ENCODE assay signal across 9 mouse cellular contexts in the genomic region with DNA sequence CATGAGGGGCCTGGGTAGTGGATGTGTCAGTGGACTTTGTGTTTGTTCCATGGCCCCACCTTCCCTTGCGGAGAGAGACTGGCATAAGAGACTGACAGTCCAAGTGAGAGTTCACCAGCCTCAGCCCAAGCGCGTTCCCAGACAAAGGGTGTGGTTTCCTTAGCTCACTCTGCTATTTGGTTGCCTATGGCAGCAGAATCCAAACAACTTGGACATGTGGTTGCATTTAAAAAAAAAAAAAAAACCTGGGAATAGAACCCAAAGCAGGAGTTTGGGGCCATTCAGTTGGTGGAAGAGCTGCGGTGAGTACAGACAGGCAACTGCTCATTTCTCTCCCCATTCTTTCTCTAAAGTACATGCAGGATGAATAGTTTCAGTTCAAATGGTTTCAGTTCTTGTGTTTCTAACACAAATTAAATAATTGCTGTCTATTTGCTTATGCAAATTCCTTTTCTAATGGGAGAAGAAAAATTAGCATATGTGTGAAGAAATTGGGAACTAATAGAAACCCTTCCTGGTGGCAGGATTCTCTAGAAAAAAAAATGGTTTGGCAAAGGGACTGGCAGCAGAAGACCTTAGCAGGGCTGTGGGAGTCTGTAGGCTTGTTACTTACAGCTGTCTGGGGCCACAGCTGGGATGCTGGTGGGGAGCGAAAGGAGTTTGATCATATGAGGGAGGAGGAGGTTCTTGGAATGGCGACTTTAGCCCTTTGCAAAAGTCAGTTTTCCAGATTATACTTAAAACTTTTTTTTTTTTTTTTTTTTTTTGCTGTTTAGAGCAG. TPM values are rescaled to one million over a fixed set of nuclear protein-coding genes. Genes with fewer than 3 reads are reported as not detected.
A peak's percentile ranks its signal among the peaks of the same experiment; 100 is the strongest.
DNase-seq lines count a peak whose midpoint lies in the region; ATAC-seq and TF ChIP-seq lines count a peak whose summit lies in the region.
"Had no signal": no experiment of that assay in that cellular context is flagged by ENCODE, and none has a peak within 500 bp of the region (broad histone marks: within the 10 kb centered on the region; RNA-seq: fewer than 3 reads in every experiment).

No protein-coding gene starts in this region.

- no peak for TF ChIP-seq POLR2A in limb, embryonic 14.5 days (IDR thresholded peaks at IDR 0.05; ENCODE audit: borderline replicate concordance, extremely low read depth, insufficient read depth, insufficient read length)

- no peaks in the 10 kb centered on the region for H3K9me3 ChIP-seq in neural tube, embryonic 14.5 days (ENCODE audit: control insufficient read depth, low read length)
- H3K9me3 ChIP-seq in forebrain, embryonic 14.5 days (replicated peaks; ENCODE audit: control insufficient read depth, low read length) = no peaks in the 10 kb centered on the region
- no peaks in the 10 kb centered on the region for H3K9me3 ChIP-seq in limb, embryonic 14.5 days (ENCODE audit: control insufficient read depth, low read length)
- H3K9me3 ChIP-seq: liver, embryonic 12.5 days had no signal

- H3K36me3 ChIP-seq in neural tube, embryonic 14.5 days (ENCODE audit: control insufficient read depth, insufficient read depth, low read length) = no peaks in the 10 kb centered on the region
- H3K36me3 ChIP-seq in forebrain, embryonic 14.5 days (ENCODE audit: control insufficient read depth, insufficient read depth, low read length) = 0 out of 2 replicates have a peak, but pooled peaks cover 4% of the 10 kb centered on the region
- H3K36me3 ChIP-seq in limb, embryonic 14.5 days (ENCODE audit: control insufficient read depth, insufficient read depth, low read length) = peaks cover 9% of the 10 kb centered on the region; the same call in 1 of the 2 replicates
- H3K36me3 ChIP-seq: liver, embryonic 12.5 days had no signal

- no peak overlapping the region for H3K4me3 ChIP-seq in neural tube, embryonic 14.5 days (ENCODE audit: low read depth, low read length)
- no peak overlapping the region for H3K4me3 ChIP-seq in forebrain, embryonic 14.5 days (ENCODE audit: low read depth, low read length)
- H3K4me3 ChIP-seq in limb, embryonic 14.5 days (replicated peaks; ENCODE audit: low read length) = no peak overlapping the region
- H3K4me3 ChIP-seq: liver, embryonic 12.5 days had no signal

- no peak overlapping the region for H3K27ac ChIP-seq in neural tube, embryonic 14.5 days (ENCODE audit: low read depth, low read length)
- no peak overlapping the region for H3K27ac ChIP-seq in forebrain, embryonic 14.5 days (ENCODE audit: low read depth, low read length)
- no peak overlapping the region for H3K27ac ChIP-seq in limb, embryonic 14.5 days (replicated peaks; ENCODE audit: low read depth, low read length)
- H3K27ac ChIP-seq: liver, embryonic 12.5 days had no signal

- H3K27me3 ChIP-seq in neural tube, embryonic 14.5 days (ENCODE audit: control insufficient read depth, insufficient read depth, low read length) = no peaks in the 10 kb centered on the region
- no peaks in the 10 kb centered on the region for H3K27me3 ChIP-seq in forebrain, embryonic 14.5 days (replicated peaks; ENCODE audit: control insufficient read depth, insufficient read depth, low read length)
- H3K27me3 ChIP-seq in limb, embryonic 14.5 days (ENCODE audit: control insufficient read depth, insufficient read depth, low read length) = no peaks in the 10 kb centered on the region
- H3K27me3 ChIP-seq: liver, embryonic 12.5 days had no signal

- no peak for DNase-seq in neural tube, embryonic 10.5 days (ENCODE audit: extremely low spot score, low spot score)
- peak; percentile 67 for DNase-seq in forebrain, embryonic 14.5 days (ENCODE audit: low spot score)
- DNase-seq in limb, embryonic 14.5 days (ENCODE audit: low spot score) = peak; percentile 61
- no peak for DNase-seq in testis, postnatal 14 days (ENCODE audit: low spot score)
- DNase-seq in cerebellum, postnatal 4 days (ENCODE audit: low spot score in 2 of 2) = no peak
- no peak for DNase-seq in layer of hippocampus, adult 9-10 months (ENCODE audit: low spot score)

- ATAC-seq in neural tube, embryonic 14.5 days (ENCODE audit: low read depth) = peak; percentile 44; the same call in 1 of the 2 replicates
- peak; percentile 87 for ATAC-seq in forebrain, embryonic 14.5 days
- ATAC-seq in limb, embryonic 14.5 days (ENCODE audit: low FRiP score, low read depth) = peak; percentile 71; the same call in 1 of the 2 replicates
- ATAC-seq: activated CD4-positive, CD25-positive, alpha-beta regulatory T cell, adult 4 months; liver, embryonic 12.5 days had no signal

- no peak overlapping the region for H3K9ac ChIP-seq in neural tube, embryonic 14.5 days (replicated peaks; ENCODE audit: low read depth, low read length)
- H3K9ac ChIP-seq in forebrain, embryonic 14.5 days (ENCODE audit: low read length) = no peak overlapping the region
- H3K9ac ChIP-seq in limb, embryonic 14.5 days (ENCODE audit: low read depth, low read length, severe bottlenecking) = no peak overlapping the region
- H3K9ac ChIP-seq: liver, embryonic 12.5 days had no signal

- 78% methylated on average over 6 of the region's 6 CpGs for WGBS in neural tube, embryonic 14.5 days
- 48% methylated on average over 6 of the region's 6 CpGs for WGBS in forebrain, embryonic 14.5 days
- WGBS in limb, embryonic 14.5 days = 58% methylated on average over 6 of the region's 6 CpGs

- no peak overlapping the region for H3K4me2 ChIP-seq in neural tube, embryonic 14.5 days (ENCODE audit: low read depth, low read length)
- H3K4me2 ChIP-seq in forebrain, embryonic 14.5 days (ENCODE audit: low read length) = no peak overlapping the region
- H3K4me2 ChIP-seq in limb, embryonic 14.5 days (replicated peaks; ENCODE audit: low read depth, low read length, severe bottlenecking) = no peak overlapping the region
- H3K4me2 ChIP-seq: liver, embryonic 12.5 days had no signal

- no peaks in the 10 kb centered on the region for H3K4me1 ChIP-seq in neural tube, embryonic 14.5 days (ENCODE audit: control insufficient read depth, insufficient read depth, low read length)
- H3K4me1 ChIP-seq in forebrain, embryonic 14.5 days (ENCODE audit: control insufficient read depth, insufficient read depth, low read length) = no peaks in the 10 kb centered on the region
- no peaks in the 10 kb centered on the region for H3K4me1 ChIP-seq in limb, embryonic 14.5 days (ENCODE audit: control insufficient read depth, insufficient read depth, low read length)
- H3K4me1 ChIP-seq: liver, embryonic 12.5 days had no signal

RNA-seq across cellular contexts. Expression of a gene that starts 35.7 kb away (rescaled TPM):
- 0.40 and 1.0 TPM in 2 replicates for polyA plus RNA-seq in neural tube, embryonic 14.5 days (2014; fragmentation: Nextera tagmentation; extraction: Ambion mirVana)
- polyA plus RNA-seq in forebrain, embryonic 14.5 days (2014; fragmentation: Nextera tagmentation; extraction: Ambion mirVana) = 0.48 and 0.90 TPM in 2 replicates
- polyA plus RNA-seq in limb, embryonic 14.5 days (2012; rRNA removed) = 1.2 and 2.7 TPM in 2 replicates
- polyA plus RNA-seq in limb, embryonic 14.5 days (2014; fragmentation: Nextera tagmentation; extraction: Ambion mirVana) = 2.9 and 4.5 TPM in 2 replicates

RNA-seq across cellular contexts. Expression of a gene that starts 54.9 kb away (rescaled TPM):
- 216 and 247 TPM in 2 replicates for polyA plus RNA-seq in neural tube, embryonic 14.5 days (2014; fragmentation: Nextera tagmentation; extraction: Ambion mirVana)
- 141 and 157 TPM in 2 replicates for polyA plus RNA-seq in forebrain, embryonic 14.5 days (2014; fragmentation: Nextera tagmentation; extraction: Ambion mirVana)
- polyA plus RNA-seq in limb, embryonic 14.5 days (2012; rRNA removed) = 179 and 191 TPM in 2 replicates
- polyA plus RNA-seq in limb, embryonic 14.5 days (2014; fragmentation: Nextera tagmentation; extraction: Ambion mirVana) = 139 and 167 TPM in 2 replicates
- polyA plus RNA-seq: activated CD4-positive, CD25-positive, alpha-beta regulatory T cell, adult 4 months had no signal

Comparison
In these comparisons a context has a peak if more than half of its experiments do, and no peak if none do; other contexts are left out.
1. DNase-seq: peak in forebrain, embryonic 14.5 days (single experiment) and limb, embryonic 14.5 days (single experiment); none in neural tube, embryonic 10.5 days (single experiment), testis, postnatal 14 days (single experiment), cerebellum, postnatal 4 days (0 of 2) and layer of hippocampus, adult 9-10 months (single experiment).
2. Peak in every context shown above with its lines, with median percentiles within 50 percentile points of each other: ATAC-seq.